ENCODE assay signal across 15 mouse cellular contexts in genomic region chr7:27198779-27199178, GRCm38 (mm10). TPM values are rescaled to one million over a fixed set of nuclear protein-coding genes. Genes with fewer than 3 reads are reported as not detected.
"Had no signal": no experiment of that assay in that cellular context is flagged by ENCODE, and none has a peak within 500 bp of the region (broad histone marks: within the 10 kb centered on the region; RNA-seq: fewer than 3 reads in every experiment).

No protein-coding gene starts in this region.

- DNase-seq: kidney, adult 8-10 months; kidney, postnatal 4 days; liver; liver, embryonic 13.5 days; liver, postnatal 0 days; right cerebral cortex, postnatal 14 days; thymus, postnatal 4 days had no signal

- H3K9ac ChIP-seq: limb, embryonic 12.5 days; liver, embryonic 13.5 days; liver, postnatal 0 days; lung, embryonic 15.5 days; midbrain, embryonic 12.5 days had no signal

- H3K4me3 ChIP-seq: layer of hippocampus, adult 2 months; limb, embryonic 12.5 days; liver, embryonic 13.5 days; lung, embryonic 15.5 days; midbrain, embryonic 12.5 days had no signal

- H3K27me3 ChIP-seq: limb, embryonic 12.5 days; liver, embryonic 13.5 days; lung, embryonic 15.5 days; midbrain, embryonic 12.5 days had no signal

- H3K9me3 ChIP-seq: limb, embryonic 12.5 days; liver, embryonic 13.5 days; lung, embryonic 15.5 days; midbrain, embryonic 12.5 days had no signal

- H3K27ac ChIP-seq: layer of hippocampus, adult 2 months; limb, embryonic 12.5 days; liver, embryonic 13.5 days; lung, embryonic 15.5 days; midbrain, embryonic 12.5 days; stomach, postnatal 0 days had no signal

- H3K4me2 ChIP-seq: limb, embryonic 12.5 days; liver, embryonic 13.5 days; lung, embryonic 15.5 days; midbrain, embryonic 12.5 days had no signal

- ATAC-seq: liver, postnatal 0 days had no signal

RNA-seq across cellular contexts. Expression of gene Mia, which starts 17.8 kb away (rescaled TPM):
- polyA plus RNA-seq: liver, embryonic 13.5 days had no signal

RNA-seq across cellular contexts. Expression of gene Gm21983, which starts 17.9 kb away (rescaled TPM):
- polyA plus RNA-seq: kidney, embryonic 16.5 days; liver, embryonic 13.5 days; liver, postnatal 0 days; midbrain, postnatal 0 days; neural tube, embryonic 14.5 days; stomach, postnatal 0 days had no signal
